Mouse (Mus musculus) gonadal fat pad, adult 2 months (tissue): ENCODE measurements around the gene Fancg. TPM values are rescaled to one million over a fixed set of nuclear protein-coding genes. Genes with fewer than 3 reads are reported as not detected.

Experiments used
- DNase-seq: peaks from one replicate; pipeline ENCODE4 v3.0.0-alpha.2; 2012; ENCODE audit warnings: low read depth
- polyA plus RNA-seq: library from polyadenylated mRNA; depleted of rRNA; stranded (reverse); fragments of >200 nt; gene quantifications from 2 replicates; pipeline ENCODE4 v1.2.3, GENCODE M21; 2012

Gene Fancg
- polyA plus RNA-seq, 1 experiment: 13.5 TPM

DNA sequence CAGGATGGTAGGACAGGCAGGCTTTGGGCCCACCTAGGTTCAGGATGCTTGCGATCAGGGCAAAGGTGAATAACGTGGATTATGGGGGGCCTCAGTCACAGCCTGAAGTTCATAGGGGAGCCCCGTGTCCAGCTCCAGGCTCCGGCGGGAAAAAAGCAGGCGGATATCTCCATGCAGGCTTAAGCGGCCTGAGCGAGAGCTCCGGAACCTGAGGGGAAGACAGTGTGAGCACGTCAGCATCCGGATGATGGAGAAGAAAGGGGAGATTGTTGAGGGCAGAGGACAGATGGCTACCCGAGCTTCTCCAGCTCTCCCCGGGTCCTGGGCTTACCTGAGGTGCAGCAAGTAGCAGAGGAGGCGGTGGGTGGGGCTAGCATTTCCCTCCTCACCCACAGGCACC lies 23.2 kb upstream of the Fancg start:
- no peak for DNase-seq

DNA sequence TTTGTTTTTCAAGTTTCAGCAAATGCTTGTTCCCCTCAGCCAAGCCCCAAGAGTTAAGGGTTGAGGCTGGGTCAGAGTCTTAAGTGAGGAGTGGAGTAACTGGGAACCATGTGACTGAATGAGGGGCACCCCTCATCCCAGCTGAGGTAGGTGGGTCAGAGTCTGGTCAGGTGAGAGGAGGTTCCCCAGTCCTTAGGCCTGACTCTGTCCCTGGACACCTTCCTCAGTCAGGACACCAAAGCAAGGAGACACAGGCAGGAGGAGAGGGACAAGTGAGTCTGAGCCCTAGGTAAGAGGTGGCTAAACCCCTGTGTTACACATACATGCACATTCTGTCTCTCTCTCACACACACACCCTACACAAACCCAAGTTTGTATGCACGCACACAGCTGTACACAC lies 22.2 kb upstream of the Fancg start:
- no peak for DNase-seq

DNA sequence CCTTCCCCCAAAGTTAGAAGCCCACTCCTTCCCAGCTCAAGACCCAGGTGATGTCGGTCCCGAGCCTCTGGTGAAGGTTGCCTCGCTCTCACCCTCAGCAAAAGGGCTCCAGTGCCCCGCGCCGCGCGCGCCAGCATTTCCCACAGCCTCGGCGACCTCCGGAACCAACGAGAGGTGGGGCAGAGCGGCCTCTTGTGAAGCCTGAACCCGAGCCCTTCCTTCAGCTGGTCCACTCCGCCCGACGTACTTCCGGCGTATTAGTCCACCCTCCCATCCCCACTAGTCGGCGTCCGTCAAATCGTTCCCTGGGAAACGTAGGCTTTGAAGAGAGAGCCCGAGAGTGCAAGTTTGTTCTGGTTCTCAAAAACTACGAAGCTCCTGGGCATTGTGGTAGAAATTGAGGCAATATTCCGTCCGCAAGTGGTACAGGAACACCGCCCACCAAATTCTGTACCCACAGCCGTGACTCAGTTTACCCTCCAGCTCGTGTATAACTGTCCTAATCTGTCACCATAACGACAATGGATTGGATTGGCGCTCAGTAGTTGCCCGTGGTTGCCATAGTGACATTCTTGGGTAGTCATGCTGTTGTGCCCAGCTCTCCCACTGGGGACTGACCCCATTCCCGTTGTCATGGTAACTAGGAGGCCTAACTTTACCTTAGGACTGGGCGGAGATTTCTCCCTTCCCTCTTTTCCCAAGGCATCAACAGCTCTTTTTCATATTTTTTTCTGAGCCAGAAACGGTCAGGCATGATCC lies 21.1 kb upstream of the Fancg start, which contains the start of gene Stoml2:
Gene Stoml2, minus strand, starts transcription at position 474 of the 759 bp plus-strand sequence.
- DNase-seq: no peak

DNA sequence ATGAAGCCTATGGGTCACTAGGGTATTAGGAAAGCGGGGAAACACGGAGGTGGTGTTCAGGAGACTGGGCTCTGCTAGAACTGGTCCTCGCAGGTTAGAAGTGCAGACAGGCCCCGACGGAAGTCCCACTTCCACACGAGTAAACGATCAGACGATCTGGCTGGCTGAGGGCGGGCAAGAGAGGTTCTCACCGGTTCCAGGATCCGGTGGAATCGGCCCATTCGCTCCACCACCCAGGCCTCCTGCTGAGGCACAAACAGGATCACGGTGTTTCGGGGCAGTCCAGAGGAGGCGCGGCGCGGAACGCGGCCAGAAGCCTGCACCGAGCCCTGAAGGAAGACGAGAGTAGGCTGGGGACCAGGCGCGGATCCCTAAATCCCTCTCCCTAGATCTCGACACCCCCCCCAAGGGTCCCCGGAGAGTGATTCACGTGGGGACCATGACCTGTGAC lies 20.5 kb upstream of the Fancg start:
- DNase-seq: no peak

DNA sequence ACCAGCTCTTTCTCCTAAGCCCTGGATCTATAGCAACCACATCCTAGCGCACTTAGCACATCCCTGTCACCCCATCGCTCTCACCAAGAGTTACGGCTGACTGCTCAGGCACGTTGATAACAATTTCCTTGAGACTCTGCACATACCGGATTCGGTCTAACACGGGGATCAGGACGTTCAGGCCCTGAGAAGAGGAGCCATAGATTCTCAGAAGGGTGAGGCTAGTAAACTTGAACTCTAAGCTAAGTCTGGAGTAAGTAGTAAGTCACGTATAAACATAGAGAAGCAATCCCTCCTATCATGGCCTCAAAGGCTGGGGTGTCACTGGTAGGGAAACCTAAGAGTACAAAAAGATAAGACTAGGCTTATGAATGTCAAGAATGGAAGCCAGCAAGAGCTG lies 20.0 kb upstream of the Fancg start:
- DNase-seq: no peak

DNA sequence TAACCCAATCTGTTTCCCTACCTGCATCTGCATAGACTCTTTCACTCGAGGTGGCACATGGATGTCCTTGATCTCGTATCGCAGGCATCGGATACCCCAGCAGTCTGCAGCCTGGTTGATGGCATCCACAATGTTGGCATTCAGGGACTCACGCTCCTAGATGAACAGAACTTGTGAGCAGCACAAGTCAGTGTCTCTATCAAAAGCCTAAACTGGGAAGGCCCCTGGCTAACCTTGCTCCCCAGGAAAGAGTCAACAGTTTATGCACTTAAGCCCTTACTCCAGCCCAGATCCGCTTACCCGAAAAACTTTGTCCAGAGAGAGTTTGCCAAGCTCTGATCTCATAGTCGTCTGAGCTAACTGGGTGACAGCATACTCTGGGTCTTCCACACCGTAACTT lies 19.4 kb upstream of the Fancg start:
- no peak for DNase-seq

DNA sequence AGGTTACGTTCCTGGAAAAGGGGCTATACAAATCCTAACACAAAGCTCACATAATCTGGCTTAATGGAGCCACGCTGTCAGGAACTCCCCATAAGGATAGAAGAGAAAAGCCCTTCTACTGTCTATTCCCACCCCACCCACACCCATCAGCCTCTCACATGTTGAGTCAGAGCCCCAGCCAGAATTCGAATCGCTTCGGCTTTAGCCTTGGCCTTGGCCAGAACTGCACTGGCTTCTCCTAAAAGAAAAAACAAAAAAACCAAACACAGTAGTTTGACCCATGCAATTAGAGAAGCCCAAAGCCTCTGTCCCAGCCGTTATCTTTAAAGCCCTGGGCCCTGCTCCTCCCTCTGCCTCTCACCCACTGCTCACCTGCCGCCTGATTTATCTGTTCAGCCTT lies 18.8 kb upstream of the Fancg start:
- no peak for DNase-seq

DNA sequence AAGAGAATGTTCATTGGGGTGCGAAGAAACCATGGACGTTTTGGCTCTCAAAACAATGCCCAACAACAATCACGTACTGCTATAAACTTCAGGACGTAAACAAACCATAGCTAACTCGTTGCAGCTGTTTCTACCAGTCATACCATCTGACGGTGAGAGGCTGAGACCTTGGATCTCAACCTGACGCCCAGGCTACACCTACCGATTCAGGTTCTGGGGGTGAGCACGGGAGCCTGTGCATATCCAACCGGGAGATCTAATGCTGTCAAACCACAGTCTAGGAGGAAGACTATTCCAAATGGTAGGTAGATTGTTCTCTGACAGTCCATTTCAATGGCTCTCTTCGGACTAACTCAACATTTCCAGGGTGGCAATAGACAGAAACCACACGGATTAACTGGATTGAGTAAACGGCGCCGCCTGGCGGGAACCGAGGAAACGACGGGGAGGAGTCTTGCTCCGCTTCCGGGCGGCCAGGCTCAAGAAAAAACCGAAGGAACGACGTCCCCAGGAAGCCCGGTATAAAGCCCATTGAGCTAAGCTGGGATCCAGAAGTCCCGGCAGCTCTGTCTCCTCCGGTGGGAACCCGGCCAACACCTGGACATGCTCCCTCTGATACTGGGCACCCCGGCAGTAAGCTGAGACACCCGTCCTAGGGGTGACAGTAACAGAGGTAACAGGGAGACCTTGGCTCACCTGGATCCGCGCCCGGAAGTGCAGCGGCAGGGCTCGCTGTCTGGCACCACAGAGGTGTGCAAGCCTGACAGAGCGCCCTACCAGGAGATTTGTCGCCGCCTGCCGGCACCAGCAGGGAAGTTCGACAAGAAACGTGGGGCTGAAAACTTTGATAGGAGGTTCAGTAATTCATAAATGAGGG lies 15.0 kb upstream of the Fancg start, which contains the start of gene Pigo:
Gene Pigo, minus strand, starts transcription at position 736 of the 877 bp plus-strand sequence.
- no peak for DNase-seq

DNA sequence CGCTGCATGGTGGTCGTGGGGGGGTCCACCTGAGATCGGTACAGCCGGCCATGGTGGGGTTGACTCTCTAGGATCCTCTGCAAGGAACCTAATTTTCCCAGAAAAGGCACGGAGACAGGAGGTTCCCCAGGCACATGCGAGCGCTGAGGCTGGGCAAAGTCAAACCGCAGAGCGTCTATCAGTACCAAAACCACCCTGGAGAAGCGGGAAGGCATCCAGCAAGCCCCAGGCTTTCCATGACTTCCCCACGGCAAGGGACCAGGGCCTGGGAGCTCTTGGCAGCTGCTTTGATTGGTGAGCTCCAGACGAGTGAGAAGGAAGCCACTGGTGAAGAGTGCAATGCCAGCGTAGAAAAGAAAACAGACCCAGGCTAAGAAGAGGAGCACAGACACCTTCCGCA lies 14.4 kb upstream of the Fancg start:
- no peak for DNase-seq

DNA sequence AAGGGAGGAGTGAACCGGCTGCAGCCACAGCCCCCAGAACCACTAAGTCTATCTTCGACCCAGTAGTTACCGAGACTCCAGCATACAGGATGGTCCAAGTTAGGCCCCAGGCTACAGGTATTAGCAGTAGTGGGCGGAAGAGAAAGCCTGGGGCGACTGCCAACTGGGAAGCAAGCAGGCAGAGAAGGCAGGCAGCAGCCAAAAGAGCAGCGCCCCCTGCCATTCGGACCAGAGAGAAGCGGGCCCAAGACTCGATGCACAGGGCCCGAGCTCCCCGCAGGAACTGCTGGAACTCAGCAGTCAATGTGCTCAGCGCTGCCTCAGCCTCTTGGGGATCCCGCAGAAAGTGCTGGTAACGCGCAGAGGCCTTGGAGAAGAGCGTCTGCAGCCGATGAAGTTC lies 11.0 kb upstream of the Fancg start:
- no peak for DNase-seq

DNA sequence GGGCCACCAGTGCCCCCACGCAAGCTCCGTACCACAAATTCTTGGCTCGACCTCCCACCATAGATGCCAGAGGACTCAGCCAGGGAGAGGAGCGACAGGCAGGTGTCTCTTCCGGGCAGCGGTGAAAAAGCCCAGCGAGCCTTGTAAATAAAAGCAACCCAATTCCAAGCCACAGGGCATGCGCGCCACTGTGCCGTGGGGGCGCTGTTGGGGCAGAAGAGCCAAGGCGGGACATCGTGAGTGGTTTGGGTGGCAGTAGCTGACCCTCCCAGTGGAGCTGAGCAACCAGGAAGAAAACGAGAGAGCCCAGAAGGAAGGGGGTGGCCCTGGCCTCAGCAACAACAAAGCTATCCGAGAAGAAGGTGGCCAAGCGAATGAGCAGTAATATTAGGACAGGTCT lies 10.6 kb upstream of the Fancg start:
- DNase-seq: no peak

DNA sequence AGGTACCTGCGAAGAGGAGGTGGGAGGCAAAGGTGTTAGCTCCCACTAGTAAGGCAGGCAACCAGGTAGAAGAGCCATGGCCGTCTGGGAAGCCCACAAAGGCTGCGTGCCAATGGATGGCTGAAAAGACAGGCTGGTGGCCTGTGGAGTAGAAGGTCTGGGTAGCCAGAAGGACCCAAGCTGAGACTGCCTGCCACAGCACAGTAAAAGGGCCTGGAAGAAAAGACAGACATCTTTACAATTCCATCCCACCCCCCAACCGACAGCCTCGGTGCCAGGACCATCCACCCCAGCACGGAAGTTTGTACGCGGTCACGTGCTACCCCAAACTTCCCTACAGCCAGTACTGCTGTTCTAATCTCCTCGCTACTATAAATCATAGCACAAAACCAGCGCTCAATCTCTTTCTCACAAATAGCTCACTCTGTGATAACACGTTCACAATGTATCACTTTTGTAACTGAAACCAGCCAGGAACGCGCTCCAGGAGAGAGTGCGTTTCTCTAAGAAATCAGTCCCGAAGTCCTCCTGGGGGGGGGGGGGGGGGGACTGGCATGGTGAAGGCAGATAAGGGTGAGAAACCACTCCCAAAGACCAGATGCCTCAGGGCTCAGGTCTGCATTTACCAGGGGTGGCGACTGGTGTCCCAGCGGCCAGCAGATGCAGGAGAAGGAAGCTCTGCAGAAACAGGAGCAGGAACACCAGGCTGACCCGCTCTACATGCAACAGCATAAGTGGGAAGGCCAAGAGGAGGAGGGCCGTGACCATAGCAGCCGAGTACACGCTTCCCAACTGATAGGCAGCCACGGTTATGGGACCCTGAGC lies 9.5 kb upstream of the Fancg start:
- no peak for DNase-seq

DNA sequence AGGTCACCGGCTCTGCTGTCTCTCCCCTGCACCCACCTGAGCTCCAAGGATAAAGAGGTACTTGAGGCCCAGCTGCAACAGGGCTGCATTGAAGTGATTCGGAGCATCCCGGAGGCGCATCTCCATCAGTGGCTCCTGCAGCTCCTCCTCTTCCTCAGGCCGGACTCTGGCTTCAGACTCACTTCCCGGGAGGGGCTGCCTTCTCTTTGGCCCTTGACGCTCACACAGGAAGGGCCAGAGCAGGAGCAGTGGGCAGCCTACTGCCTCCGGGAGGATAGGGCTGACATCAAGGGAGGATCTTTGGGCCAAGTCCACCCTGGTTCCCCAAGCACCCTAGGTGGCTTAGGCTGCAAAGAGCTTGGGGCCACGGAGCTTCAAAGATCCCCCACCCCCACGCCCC lies 8.9 kb upstream of the Fancg start:
- DNase-seq: no peak

DNA sequence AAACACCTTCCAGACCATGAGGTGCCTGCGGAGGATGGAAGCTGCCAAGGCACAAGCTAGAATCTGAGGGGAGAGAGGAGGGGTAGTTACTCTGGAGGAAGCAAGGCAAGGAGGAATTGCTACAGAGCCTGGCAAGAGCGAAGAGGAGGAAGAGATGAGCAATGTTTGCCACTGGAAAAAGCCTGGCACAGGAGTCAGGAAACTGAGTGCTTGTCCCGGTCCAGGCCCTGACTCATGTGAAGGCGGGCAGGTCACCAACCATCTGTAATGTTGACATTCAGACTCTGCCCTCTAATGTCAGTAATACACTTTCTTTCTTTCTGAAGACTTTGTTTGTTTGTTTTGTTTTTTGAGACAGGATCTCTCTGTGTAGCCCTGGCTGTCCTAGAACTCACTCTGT lies 7.8 kb upstream of the Fancg start:
- no peak for DNase-seq

DNA sequence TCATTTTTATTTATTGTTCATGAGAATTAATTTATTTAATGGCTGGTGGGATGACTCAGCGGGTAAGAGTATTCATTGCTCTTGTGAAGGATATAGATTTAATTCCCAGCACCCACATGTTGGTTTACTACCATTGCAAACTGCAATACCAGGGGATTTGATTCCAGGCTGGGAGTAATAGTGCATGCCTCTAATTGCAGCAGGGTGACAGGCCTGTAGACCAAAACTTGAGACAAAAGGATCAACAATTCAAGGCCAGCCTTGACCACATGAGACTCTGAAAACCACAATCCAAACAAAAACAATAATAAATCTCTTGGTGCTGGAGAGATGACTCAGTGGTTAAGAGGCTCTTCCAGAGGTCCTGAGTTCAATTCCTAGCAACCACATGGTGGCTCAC lies 1.8 kb upstream of the Fancg start:
- DNase-seq: no peak

DNA sequence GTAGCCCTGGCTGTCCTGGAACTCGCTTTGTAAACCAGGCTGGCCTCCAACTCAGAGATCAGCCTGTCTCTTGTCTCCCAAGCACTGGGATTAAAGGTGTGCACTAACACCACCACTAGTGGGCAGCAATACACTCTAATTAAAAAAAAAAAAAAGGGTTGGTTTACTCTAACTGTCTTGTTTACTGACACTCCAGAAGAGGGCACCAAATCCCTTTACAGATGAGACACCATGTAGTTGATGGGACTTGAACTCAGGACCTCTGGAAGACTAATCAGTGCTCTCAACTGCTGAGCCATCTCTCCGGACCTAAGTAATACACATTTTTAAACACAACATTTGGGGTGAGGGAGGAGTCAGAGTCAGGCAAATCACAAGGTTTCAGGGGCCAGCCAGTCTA lies 4.5 kb downstream of the Fancg start:
- no peak for DNase-seq

DNA sequence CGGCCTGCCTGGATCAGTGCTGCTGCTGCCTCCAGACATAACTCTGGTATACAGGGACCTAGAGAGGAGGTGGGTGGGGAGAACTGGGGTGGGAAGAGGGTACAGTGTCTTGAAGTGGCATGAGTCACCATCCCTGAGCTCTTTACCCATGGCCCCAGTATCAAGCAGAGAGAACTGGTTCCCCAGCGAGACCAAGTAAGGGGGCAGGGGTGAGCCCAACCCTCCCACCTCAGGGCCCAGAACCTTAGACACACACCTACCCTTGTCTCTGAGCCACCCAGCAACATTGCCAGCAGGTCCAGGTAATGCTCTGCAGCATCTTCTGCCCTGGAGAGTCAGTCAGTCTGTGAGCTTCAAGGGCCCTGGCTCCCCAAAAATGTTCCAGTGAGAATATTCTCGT lies 5.4 kb downstream of the Fancg start:
- DNase-seq: no peak

DNA sequence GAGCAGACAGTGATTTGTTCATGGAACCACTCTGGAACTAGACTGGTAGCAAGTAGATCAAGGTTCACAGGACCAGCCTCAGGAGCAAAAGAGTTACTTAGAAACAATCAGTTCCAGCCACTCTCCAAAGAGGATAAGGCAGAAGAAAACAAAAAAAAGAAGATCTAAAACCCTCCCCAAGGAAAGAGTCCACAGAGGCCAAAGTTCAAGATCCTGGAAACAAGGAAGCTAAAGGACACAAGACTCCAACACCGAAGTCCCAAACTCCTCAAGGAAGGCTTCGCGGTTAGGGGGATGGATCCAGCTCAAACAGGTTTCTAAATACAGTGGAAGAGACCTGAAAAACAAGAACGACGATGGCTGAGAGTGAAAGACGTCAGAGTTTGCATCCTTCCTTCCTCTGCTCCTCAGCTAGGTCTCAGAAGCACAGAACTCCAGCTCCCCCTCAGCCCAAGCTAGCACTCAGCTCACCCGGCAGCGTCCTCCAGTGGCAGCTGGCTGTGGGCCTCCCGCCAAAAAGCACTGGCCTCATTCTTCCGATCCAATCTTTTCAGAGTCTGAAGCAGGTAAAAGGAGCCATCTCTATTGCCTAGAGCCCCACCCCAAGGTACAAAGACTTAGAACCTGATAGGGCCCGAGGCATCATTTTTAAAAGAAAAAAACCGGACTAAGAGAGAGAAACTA lies 7.4 kb downstream of the Fancg start:
- DNase-seq: no peak

DNA sequence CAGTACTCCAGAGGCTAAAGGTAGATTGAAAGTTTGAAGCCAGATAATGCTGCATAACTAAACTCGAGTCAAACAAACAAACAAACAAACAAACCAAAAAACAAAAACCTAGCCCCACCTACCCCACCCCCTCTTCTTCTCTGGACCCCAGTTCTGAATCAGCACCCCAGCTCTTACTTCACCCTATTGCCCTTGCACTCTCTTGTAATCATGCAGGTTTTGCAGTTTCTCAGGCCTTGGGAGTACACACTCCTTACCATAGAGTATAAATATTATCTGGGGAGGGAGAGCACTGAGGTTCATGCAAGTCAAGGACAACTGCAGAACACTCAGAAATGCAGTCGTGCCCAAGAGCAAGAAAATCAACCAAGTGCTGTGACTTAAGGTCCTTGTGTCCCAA lies 9.0 kb downstream of the Fancg start:
- DNase-seq: no peak

DNA sequence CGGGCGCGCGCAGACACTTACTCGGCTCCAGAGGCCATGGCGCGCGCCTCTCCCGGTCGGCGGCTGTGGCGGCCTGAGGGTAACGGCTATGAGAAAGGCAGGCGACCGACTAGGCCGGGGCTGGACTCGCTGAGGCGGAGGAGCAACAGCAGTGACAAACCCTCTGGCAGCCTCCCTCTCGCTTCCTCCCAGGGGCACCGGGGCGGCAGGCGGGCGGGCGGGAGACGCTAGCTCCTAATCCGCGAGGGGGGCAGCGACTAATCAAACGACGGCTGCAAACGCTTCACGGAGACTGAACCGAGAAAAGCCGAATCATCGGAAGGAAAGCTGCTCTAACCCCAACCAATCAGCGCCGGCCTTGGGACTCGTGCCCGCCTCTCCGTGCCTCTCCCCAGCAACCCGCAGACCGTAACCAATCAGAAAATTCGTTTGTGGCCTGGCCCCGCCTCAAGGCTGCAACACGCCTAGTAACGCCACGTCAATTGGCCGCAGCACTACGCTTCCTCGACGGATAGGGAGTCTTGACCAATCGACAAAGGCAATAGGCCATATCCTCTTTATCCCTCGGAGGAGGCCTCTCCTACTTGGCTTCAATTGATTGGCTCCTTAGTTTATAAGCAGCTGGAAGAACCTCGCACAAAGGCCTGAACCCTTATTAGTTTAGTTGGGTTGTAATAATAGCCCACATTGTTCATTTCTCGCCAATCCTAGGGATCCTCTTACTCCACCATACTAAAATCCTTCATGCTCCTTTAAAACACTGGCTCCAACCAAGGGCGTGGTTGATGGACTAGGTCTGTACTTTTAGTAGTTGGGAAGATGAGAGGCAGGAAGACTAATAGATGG lies 9.9 kb downstream of the Fancg start, which contains the start of gene Vcp:
Gene Vcp, minus strand, starts transcription at position 367 of the 846 bp plus-strand sequence.
- peak; percentile 95 for DNase-seq
